Mouse (Mus musculus): ENCODE data around the gene Sfr1.

GRCm38 (mm10) chr19:47724903-47725302 is 6.6 kb upstream of the Sfr1 start:
- no peak for TF ChIP-seq CTCF (IDR thresholded peaks at IDR 0.05; ENCODE audit: borderline replicate concordance, insufficient read depth, low read depth, low read length)
- TF ChIP-seq POLR2A (IDR thresholded peaks at IDR 0.05; ENCODE audit: borderline replicate concordance, insufficient read depth, low read length): no peak

All from cerebellum, adult 2 months (tissue).